Mouse (Mus musculus) heart, postnatal 0 days (tissue): Measurements from ENCODE around the gene Ccdc9. TPM values are rescaled to one million over a fixed set of nuclear protein-coding genes. Genes with fewer than 3 reads are reported as not detected.
"Not testable (repeated sequence)": the region's sequence is repeated elsewhere in the genome, so short reads cannot be mapped to it uniquely, and the experiment has no call there.

Experiments used
- ATAC-seq: fragments of 200-750 bp; cut with Nextera tagmentation; 2 replicates; pipeline ENCODE4 v1.8.0; 2017; ENCODE audit warnings: low read depth, moderate number of reproducible peaks, moderate library complexity; ENCODE audit not compliant: insufficient read depth
- DNase-seq: peaks from one replicate; pipeline ENCODE4 v3.0.0-alpha.2; 2016; ENCODE audit warnings: low spot score
- H3K27ac ChIP-seq: fragments of 300-500 bp; sonication (generic); 2 replicates; pipeline ENCODE4 v1.5.1; 2014; ENCODE audit warnings: low read depth, mild to moderate bottlenecking
- H3K27me3 ChIP-seq: fragments of 300-500 bp; sonication (generic); 2 replicates; pipeline ENCODE4 v1.6.1; 2014; ENCODE audit warnings: low read length, mixed read lengths; ENCODE audit not compliant: control insufficient read depth, insufficient read depth
- H3K36me3 ChIP-seq: fragments of 300-500 bp; sonication (generic); replicated peaks from 2 replicates; pipeline ENCODE4 v1.6.1; 2014; ENCODE audit warnings: low read length, mixed read lengths; ENCODE audit not compliant: control insufficient read depth, insufficient read depth
- H3K4me1 ChIP-seq: fragments of 300-500 bp; sonication (generic); 2 replicates; pipeline ENCODE4 v1.6.1; 2014; ENCODE audit warnings: antibody characterized with exemption; ENCODE audit not compliant: control insufficient read depth, insufficient read depth
- H3K4me2 ChIP-seq: fragments of 300-500 bp; sonication (generic); 2 replicates; pipeline ENCODE4 v1.6.1; 2014; ENCODE audit warnings: low read depth, mild to moderate bottlenecking, low read length, moderate library complexity
- H3K4me3 ChIP-seq: fragments of 300-500 bp; sonication (generic); 2 replicates; pipeline ENCODE4 v1.5.1; 2014; ENCODE audit warnings: low read depth, low read length
- H3K9ac ChIP-seq: fragments of 300-500 bp; sonication (generic); replicated peaks from 2 replicates; pipeline ENCODE4 v1.6.1; 2014; ENCODE audit warnings: low read depth, low read length, mixed read lengths
- H3K9me3 ChIP-seq: fragments of 300-500 bp; sonication (generic); replicated peaks from 2 replicates; pipeline ENCODE4 v1.6.1; 2016; ENCODE audit warnings: low read length; ENCODE audit not compliant: control insufficient read depth
- CTCF ChIP-seq: IDR thresholded peaks from 2 replicates; pipeline ENCODE4 v1.5.1; 2016; ENCODE audit warnings: antibody characterized with exemption, control low read depth, low read depth
- EP300 ChIP-seq: IDR thresholded peaks from 2 replicates; pipeline ENCODE4 v1.6.1; 2016; ENCODE audit warnings: antibody characterized with exemption, low read depth
- WGBS: fragments of 180-500 bp; shearing (Covaris S2); extraction: QIAGEN DNeasy Blood & Tissue Kit; methylation state at CpG from one replicate; pipeline ENCODE4 v1.1.7; 2014; 5-methylcytosine and 5-hydroxymethylcytosine counted together
- polyA plus RNA-seq: library from polyadenylated mRNA; unstranded; fragments of >200 nt; fragmentation: Nextera tagmentation; extraction: Ambion mirVana; gene quantifications from 2 replicates; pipeline ENCODE4 v1.2.1, GENCODE M21; 2015
- total RNA-seq: library from RNA; depleted of rRNA; stranded (reverse); fragments of >200 nt; gene quantifications from 2 replicates; pipeline ENCODE4 v1.2.3, GENCODE M21; 2014; ENCODE audit warnings: low replicate concordance

Gene Ccdc9
- total and polyA plus RNA-seq, 2 experiments from 2014 or later = 4.7 to 5.7 TPM

DNA sequence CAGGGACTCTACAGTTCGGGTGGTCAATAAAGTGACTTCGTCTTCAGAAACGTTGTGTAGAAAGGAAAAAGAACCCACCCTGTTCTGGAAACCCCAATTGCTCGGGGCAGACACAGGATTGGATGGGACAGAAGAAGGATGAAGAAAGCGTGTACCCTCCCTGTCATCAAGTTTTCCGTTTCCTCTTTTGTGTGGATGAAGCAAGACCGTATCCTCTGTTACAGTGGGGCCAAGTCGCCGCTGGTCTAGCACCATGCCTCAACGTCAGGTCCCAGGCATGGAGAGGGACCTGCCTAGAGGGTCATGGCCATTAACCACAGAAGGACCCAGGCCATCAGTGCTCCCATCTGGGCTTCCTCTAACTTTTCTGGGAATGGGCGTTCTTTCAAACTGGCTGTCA is 28.8 kb downstream of the Ccdc9 start:
- Histone ChIP-seq H3K4me1 (no peaks in the 10 kb centered on the region), H3K4me3 (no peak overlapping the region), H3K27ac (no peak overlapping the region), H3K9ac (no peak overlapping the region), H3K9me3 (no peaks in the 10 kb centered on the region), H3K27me3 (no peaks in the 10 kb centered on the region), H3K36me3 (no peaks in the 10 kb centered on the region), H3K4me2 (no peak overlapping the region)
- TF ChIP-seq EP300 = no peak
- no peak for TF ChIP-seq CTCF
- DNase-seq (no peak), ATAC-seq (no peak)
- 78% methylated on average over 11 of the region's 11 CpGs for WGBS

DNA sequence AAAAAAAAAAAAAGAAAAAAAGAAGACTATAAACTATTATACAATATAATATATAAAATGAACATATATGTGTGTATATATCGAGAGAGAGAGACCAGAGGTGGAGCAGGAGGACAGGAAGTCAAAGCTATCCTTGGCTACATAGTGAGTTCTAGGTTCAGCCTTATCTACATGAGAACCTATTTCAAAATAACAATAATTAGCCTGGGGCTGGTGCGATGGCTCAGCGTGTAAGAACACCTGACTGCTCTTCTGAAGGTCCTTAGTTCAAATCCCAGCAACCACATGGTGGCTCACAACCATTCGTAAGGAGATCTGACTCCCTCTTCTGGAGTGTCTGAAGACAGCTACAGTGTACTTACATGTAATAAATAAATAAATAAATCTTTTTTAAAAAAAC is 30.6 kb downstream of the Ccdc9 start:
- not testable (repeated sequence) for H3K9me3 ChIP-seq, H3K4me1 ChIP-seq, DNase-seq, H3K36me3 ChIP-seq, H3K27ac ChIP-seq, ATAC-seq, H3K27me3 ChIP-seq, H3K9ac ChIP-seq, H3K4me2 ChIP-seq, H3K4me3 ChIP-seq
- 69% methylated on average over 4 of the region's 4 CpGs for WGBS

DNA sequence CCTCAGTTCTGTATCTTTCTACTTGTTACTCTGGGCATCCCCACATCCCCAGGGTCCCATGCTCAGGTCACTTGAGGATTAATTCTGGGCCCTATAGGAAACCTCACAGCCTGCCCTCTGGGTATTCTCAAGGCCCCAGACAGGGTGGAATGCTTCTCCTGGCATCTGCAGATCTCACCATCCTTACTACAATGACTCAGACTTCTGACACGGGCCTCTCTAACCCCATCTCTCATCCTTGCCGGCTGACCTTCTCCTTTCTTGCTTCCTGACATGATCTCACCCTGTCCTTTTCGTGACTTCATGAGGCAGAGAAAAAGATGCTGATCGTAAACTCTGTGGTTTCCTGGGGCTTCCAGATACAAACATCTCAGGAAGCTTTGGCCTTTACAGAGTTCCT is 32.4 kb downstream of the Ccdc9 start:
- no peaks in the 10 kb centered on the region for H3K9me3 ChIP-seq
- TF ChIP-seq CTCF = no peak
- no peak for TF ChIP-seq EP300
- DNase-seq = no peak
- no peaks in the 10 kb centered on the region for H3K27me3 ChIP-seq
- 32% methylated on average over 4 of the region's 4 CpGs for WGBS
- H3K27ac ChIP-seq = no peak overlapping the region
- no peak overlapping the region for H3K9ac ChIP-seq
- no peak overlapping the region for H3K4me3 ChIP-seq
- H3K36me3 ChIP-seq = no peaks in the 10 kb centered on the region
- H3K4me1 ChIP-seq = no peaks in the 10 kb centered on the region
- no peak overlapping the region for H3K4me2 ChIP-seq
- no peak for ATAC-seq

DNA sequence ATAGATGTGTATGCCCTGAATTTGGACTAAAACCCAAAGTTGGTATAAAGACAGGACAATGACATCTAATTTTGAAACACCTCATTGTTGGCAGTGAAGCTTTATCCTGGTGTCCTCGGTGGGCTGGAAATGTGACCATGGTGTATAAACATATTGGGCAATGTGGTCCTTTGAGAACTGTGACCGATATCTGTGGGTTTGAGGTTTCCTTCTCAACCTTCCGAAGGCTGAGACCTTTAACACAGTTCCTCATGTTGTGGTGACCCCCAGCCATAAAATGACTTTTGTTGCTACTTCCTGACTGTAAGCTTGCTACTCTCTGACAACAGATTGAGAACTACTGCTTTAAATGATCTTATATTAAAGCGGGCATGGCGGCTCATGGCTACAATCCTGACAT is 35.9 kb downstream of the Ccdc9 start:
- WGBS = 68% methylated on average over 5 of the region's 5 CpGs
- H3K4me1 ChIP-seq = no peaks in the 10 kb centered on the region
- no peaks in the 10 kb centered on the region for H3K36me3 ChIP-seq
- H3K4me3 ChIP-seq = no peak overlapping the region
- H3K4me2 ChIP-seq = no peak overlapping the region
- ATAC-seq (no peak), DNase-seq (no peak)
- H3K9ac ChIP-seq = no peak overlapping the region
- no peaks in the 10 kb centered on the region for H3K27me3 ChIP-seq
- no peaks in the 10 kb centered on the region for H3K9me3 ChIP-seq
- no peak for TF ChIP-seq EP300
- TF ChIP-seq CTCF = no peak
- H3K27ac ChIP-seq = no peak overlapping the region

DNA sequence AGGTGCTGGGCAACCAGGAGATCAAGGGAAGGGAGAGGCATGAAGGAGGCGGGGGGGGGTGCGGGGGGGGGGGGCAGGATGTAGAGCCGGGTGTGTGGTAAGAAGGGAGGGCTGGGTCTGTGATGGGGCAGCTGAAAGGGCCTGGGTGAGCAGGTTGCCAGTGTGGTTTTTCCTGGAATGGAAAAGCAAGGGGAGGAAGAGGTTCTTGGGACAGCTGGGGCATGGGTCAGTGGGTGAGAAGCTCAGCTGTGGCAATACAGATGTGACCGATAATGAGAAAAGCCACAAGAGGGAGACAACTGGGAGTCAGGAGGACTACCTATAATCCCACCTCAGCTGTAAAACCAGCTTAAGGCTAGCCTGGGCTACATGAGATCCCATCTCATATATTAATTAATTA is 40.6 kb downstream of the Ccdc9 start:
- Histone ChIP-seq H3K27me3 (no peaks in the 10 kb centered on the region), H3K27ac (no peak overlapping the region), H3K9me3 (no peaks in the 10 kb centered on the region), H3K4me3 (no peak overlapping the region), H3K4me1 (no peaks in the 10 kb centered on the region), H3K9ac (no peak overlapping the region), H3K36me3 (no peaks in the 10 kb centered on the region), H3K4me2 (no peak overlapping the region)
- TF ChIP-seq EP300 = no peak
- TF ChIP-seq CTCF = no peak
- 11% methylated on average over 2 of the region's 4 CpGs for whole genome bisulfite sequencing
- DNase-seq (no peak), ATAC-seq (no peak)

DNA sequence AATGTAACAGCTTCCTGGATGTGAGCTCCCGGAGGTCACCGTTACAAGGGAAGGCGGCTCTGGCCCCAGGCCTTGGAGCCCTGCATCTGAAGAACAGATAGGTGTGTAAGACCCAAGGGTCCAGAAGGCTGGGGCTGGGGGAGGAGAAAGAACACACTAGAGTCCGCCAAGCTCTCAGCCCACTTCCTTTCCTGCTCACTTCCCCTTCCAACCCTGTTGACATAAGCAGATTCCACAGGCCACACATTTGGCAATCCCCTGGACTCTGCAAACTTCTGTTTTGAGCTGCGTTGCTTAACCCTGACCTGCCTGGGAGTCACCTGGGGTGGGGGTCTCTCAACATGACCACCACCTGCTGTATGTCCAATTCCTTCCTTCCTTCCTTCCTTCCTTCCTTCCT is 42.5 kb downstream of the Ccdc9 start, which contains the start of gene C5ar2:
C5ar2 (minus strand) TSS at position 88 of the 400 bp plus-strand sequence.
- no peak within 1 kb of the TSS for H3K4me3 ChIP-seq
- H3K9me3 ChIP-seq = no peaks in the 10 kb centered on the region
- H3K27ac ChIP-seq = peak within 1 kb of the TSS; percentile 13; the same call in 1 of the 2 replicates
- TF ChIP-seq EP300 (no peak), CTCF (no peak)
- 57% methylated on average over 5 of the region's 5 CpGs for WGBS
- ATAC-seq (0 out of 2 replicates have a peak, but pooled peaks have one; percentile 39), DNase-seq (peak; percentile 60)
- H3K36me3 ChIP-seq = no peaks in the 10 kb centered on the region
- H3K4me1 ChIP-seq = 0 out of 2 replicates have a peak, but pooled peaks cover 6% of the 10 kb centered on the region
- H3K27me3 ChIP-seq = no peaks in the 10 kb centered on the region
- no peak within 1 kb of the TSS for H3K4me2 ChIP-seq
- no peak within 1 kb of the TSS for H3K9ac ChIP-seq
